Mouse (Mus musculus): Measurements from ENCODE around the gene Spaca4. TPM values are rescaled to one million over a fixed set of nuclear protein-coding genes. Genes with fewer than 3 reads are reported as not detected.

The Spaca4 gene
- polyA plus RNA-seq, 1 experiment from 2014 or later = not detected

DNA sequence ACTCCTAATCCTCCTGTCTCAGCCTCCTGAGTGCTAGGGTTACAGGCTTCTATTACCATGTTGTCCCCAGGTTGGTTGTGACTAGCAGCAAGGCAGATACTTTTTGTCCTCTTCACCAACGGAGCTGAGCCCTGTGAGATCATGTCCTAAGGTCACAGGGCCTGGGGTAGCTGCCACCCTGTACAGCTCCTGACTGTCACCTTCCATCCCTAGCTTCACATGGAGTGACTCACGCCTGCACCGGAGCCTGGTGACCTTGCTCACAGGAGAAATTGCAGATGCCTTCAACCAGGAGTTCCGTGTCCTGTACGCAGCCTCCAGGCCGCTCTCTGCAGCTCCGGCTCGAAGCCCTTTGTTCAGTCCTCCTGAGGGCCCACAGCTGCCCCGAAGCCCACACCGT lies 806 bp upstream of the Spaca4 start:
- H3K36me3 ChIP-seq = peaks cover 62% of the 10 kb centered on the region

DNA sequence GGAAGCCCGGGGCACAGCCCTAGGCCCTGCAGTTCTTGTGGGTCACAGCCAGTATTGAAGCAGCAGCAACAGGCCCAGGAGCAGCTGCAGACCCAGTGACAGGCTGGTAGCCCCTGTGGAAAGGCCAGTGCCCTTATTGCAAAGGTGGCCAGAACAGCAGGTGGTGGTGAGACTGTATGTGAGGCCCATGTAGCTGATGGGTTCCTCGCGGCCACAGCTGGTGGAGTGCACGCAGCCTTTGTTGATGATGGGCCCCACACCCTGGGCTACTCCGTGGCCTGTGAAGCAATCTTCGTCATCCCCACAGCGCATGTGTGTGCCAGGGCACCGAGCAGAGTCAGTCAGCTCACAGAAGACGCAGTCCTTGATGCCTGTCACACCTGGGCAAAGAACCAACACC lies 462 bp downstream of the Spaca4 start:
- no peak overlapping the region for H3K9ac ChIP-seq (replicated peaks)
- no peaks in the 10 kb centered on the region for H3K27me3 ChIP-seq
- no peak overlapping the region for H3K27ac ChIP-seq (replicated peaks)
- no peak overlapping the region for H3K4me2 ChIP-seq (replicated peaks)
- no peaks in the 10 kb centered on the region for H3K4me1 ChIP-seq
- no peak for ATAC-seq (ENCODE audit: low FRiP score, low read depth)
- peaks cover 74% of the 10 kb centered on the region for H3K36me3 ChIP-seq
- H3K4me3 ChIP-seq = no peak overlapping the region
- WGBS = 88% methylated on average over 9 of the region's 9 CpGs
- H3K9me3 ChIP-seq = no peaks in the 10 kb centered on the region

More for the DNA sequence above, 806 bp upstream of the Spaca4 start:
- H3K4me2 ChIP-seq (replicated peaks) = no peak overlapping the region
- H3K4me1 ChIP-seq = peaks cover 8% of the 10 kb centered on the region; the same call in 1 of the 2 replicates
- H3K4me3 ChIP-seq = no peak overlapping the region
- WGBS = 92% methylated on average over 10 of the region's 10 CpGs
- no peak for ATAC-seq (ENCODE audit: low FRiP score, low read depth)
- no peak overlapping the region for H3K27ac ChIP-seq (replicated peaks)
- H3K27me3 ChIP-seq = no peaks in the 10 kb centered on the region
- H3K9ac ChIP-seq (replicated peaks) = no peak overlapping the region
- no peaks in the 10 kb centered on the region for H3K9me3 ChIP-seq

DNA sequence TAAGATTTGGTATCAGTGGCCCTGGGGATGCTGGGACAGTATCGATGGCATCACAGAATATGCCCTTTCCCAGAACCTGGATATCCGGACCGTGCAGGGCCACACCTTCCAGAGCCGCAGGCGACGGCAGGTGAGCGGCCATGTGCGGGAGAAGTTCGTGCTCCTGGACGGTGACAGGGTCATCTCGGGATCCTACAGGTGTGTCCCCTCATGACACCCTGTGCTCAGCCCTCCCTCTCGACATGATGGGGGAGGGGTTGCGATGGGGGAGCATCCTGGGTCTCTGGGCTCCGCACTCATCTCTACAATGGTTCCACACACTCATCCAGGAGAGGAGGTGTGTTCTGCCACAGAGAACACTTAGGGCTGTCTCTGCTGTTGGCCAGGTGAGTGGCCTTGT lies 1.8 kb downstream of the Spaca4 start:
- ATAC-seq (ENCODE audit: low FRiP score, low read depth) = no peak
- Histone ChIP-seq H3K36me3 (peaks cover 82% of the 10 kb centered on the region), H3K4me1 (peaks cover 13% of the 10 kb centered on the region), H3K4me2 (replicated peaks) (no peak overlapping the region), H3K27me3 (no peaks in the 10 kb centered on the region), H3K9me3 (no peaks in the 10 kb centered on the region), H3K4me3 (no peak overlapping the region), H3K27ac (replicated peaks) (no peak overlapping the region), H3K9ac (replicated peaks) (no peak overlapping the region)
- WGBS = 93% methylated on average over 14 of the region's 14 CpGs

- no peaks in the 10 kb centered on the region for H3K27me3 ChIP-seq
- no peak overlapping the region for H3K27ac ChIP-seq (replicated peaks)
- no peak overlapping the region for H3K4me3 ChIP-seq
- no peak overlapping the region for H3K4me2 ChIP-seq (replicated peaks)
- WGBS = 100% methylated on average over 4 of the region's 4 CpGs
- peaks cover 16% of the 10 kb centered on the region for H3K4me1 ChIP-seq
- ATAC-seq (ENCODE audit: low FRiP score, low read depth) = no peak
- peaks cover 81% of the 10 kb centered on the region for H3K36me3 ChIP-seq
- no peak overlapping the region for H3K9ac ChIP-seq (replicated peaks)
- no peaks in the 10 kb centered on the region for H3K9me3 ChIP-seq
Measured at GRCm38 (mm10) chr7:45723301-45723700, 2.3 kb downstream of the Spaca4 start.

DNA sequence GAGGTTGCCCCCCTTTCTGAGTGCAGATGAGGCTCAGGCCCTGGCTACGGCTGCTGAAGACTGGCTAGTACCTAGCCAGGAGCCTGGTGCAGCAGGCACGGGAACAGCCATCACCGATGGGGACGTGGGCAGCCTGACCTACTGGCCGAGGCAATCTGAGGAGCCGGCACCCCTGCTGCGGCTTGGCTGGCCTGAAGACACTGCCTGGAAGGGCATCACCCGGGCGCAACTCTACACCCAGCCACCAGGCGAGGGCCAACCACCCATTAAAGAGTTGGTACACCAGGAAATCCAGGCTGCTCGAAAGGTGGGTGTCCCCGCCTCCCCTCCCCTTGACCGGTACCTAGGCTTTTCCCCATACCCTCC lies 3.3 kb downstream of the Spaca4 start:
- H3K4me1 ChIP-seq = peaks cover 16% of the 10 kb centered on the region
- H3K36me3 ChIP-seq = peaks cover 80% of the 10 kb centered on the region
- 0 out of 2 replicates have a peak overlapping the region, but pooled peaks have one; percentile 10 for H3K27ac ChIP-seq (replicated peaks)
- ATAC-seq (ENCODE audit: low FRiP score, low read depth) = no peak
- 87% methylated on average over 13 of the region's 13 CpGs for WGBS
- H3K4me3 ChIP-seq = no peak overlapping the region
- H3K27me3 ChIP-seq = no peaks in the 10 kb centered on the region
- H3K4me2 ChIP-seq (replicated peaks) = no peak overlapping the region
- H3K9me3 ChIP-seq = no peaks in the 10 kb centered on the region
- no peak overlapping the region for H3K9ac ChIP-seq (replicated peaks)

- Histone ChIP-seq H3K4me1 (peaks cover 21% of the 10 kb centered on the region), H3K9me3 (no peaks in the 10 kb centered on the region), H3K4me2 (replicated peaks) (no peak overlapping the region), H3K27ac (replicated peaks) (0 out of 2 replicates have a peak overlapping the region, but pooled peaks have one; percentile 15), H3K9ac (replicated peaks) (no peak overlapping the region), H3K27me3 (no peaks in the 10 kb centered on the region), H3K36me3 (peaks cover 75% of the 10 kb centered on the region), H3K4me3 (no peak overlapping the region)
- 69% methylated on average over 13 of the region's 13 CpGs for WGBS
- no peak for ATAC-seq (ENCODE audit: low FRiP score, low read depth)
Measured at GRCm38 (mm10) chr7:45721642-45722347, 3.8 kb downstream of the Spaca4 start.

- peaks cover 69% of the 10 kb centered on the region for H3K36me3 ChIP-seq
- no peak overlapping the region for H3K27ac ChIP-seq (replicated peaks)
- H3K9ac ChIP-seq (replicated peaks) = no peak overlapping the region
- WGBS = 84% methylated on average over 7 of the region's 7 CpGs
- no peaks in the 10 kb centered on the region for H3K9me3 ChIP-seq
- no peak for ATAC-seq (ENCODE audit: low FRiP score, low read depth)
- H3K27me3 ChIP-seq = no peaks in the 10 kb centered on the region
- H3K4me1 ChIP-seq = peaks cover 26% of the 10 kb centered on the region
- H3K4me2 ChIP-seq (replicated peaks) = no peak overlapping the region
- no peak overlapping the region for H3K4me3 ChIP-seq
Measured at GRCm38 (mm10) chr7:45721234-45721571, 4.4 kb downstream of the Spaca4 start.

DNA sequence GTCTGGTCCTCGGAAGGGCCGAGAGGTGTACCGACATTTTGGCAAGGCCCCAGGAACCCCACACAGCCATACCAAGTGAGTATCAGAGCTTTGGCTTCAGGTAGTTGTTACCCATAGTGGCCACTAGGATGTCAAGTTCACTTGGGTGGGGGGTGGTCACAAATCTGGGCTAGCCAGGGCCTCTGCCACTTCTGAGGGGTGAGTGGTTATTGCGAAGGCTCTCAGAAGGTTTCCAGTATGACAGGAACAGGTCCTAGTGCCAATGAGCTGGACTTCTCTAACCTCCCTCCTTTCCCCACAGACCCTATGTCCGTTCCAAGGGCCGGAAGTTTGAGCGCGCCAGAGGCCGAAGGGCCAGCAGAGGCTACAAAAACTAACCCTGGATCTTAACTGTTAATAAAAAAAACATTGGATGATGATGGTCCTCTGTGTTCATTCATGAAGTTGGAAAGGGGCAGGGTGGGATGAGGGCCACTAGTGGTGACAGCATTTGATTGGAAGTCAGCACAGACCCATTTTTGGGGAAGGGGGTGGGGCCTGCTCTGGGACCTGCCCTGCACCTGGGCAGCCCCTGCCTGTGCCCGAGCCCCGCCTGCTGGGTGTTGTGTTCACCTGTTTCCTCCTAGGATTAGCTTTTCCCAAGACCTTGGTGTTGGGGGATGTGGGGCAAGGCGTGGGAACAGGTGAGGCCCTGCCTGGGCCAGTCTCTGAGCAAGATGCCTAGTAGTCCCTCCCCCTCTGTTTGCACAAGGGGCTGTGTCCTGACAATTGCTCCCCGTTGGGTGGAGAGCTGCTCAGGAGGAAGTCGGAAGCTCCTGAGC lies 5.0 kb downstream of the Spaca4 start, which contains the start of gene Fam83e:
Gene Fam83e (plus strand): TSS at position 800 of the 821 bp plus-strand sequence.
- Histone ChIP-seq H3K9me3 (no peaks in the 10 kb centered on the region), H3K4me2 (replicated peaks) (no peak within 1 kb of the TSS), H3K27ac (replicated peaks) (0 out of 2 replicates have a peak within 1 kb of the TSS, but pooled peaks have one; percentile 15), H3K27me3 (no peaks in the 10 kb centered on the region), H3K9ac (replicated peaks) (no peak within 1 kb of the TSS), H3K36me3 (peaks cover 64% of the 10 kb centered on the region), H3K4me1 (peaks cover 32% of the 10 kb centered on the region), H3K4me3 (no peak within 1 kb of the TSS)
- ATAC-seq (ENCODE audit: low FRiP score, low read depth) = no peak
- 88% methylated on average over 14 of the region's 14 CpGs for WGBS

DNA sequence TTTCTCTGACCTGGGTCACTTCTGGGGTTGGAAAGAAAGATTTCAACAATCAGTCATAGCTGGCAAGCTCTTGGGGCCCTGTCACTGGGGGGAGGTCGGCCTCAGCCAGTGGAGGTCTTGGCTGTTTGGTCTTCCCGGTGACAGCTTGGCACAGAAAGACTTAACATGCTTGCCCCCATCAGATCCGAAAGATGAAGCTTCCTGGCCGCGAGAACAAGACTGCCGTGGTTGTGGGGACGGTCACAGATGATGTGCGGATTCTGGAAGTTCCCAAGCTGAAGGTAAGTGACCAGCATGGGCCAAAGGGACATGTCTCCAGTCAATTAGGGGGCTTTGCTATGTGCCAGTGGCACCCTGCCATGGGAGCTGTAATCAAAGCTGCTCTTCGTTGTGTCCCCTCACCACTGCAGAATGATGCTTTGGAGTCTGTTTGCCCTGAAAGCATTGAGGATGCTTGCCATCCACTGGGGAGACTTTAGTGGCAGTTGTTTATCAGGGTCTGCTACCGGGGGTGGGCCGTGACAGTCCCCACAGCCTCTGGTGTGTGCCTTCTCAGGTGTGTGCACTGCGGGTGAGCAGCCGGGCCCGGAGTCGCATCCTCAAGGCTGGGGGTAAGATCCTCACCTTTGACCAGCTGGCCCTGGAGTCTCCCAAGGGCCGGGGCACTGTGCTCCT lies 5.7 kb downstream of the Spaca4 start:
- no peak for ATAC-seq (ENCODE audit: low FRiP score, low read depth)
- peak overlapping the region; percentile 92; the same call in 1 of the 2 replicates for H3K4me2 ChIP-seq (replicated peaks)
- H3K9me3 ChIP-seq = no peaks in the 10 kb centered on the region
- H3K4me3 ChIP-seq = peak overlapping the region; percentile 91; the same call in 1 of the 2 replicates
- no peaks in the 10 kb centered on the region for H3K27me3 ChIP-seq
- no peak overlapping the region for H3K27ac ChIP-seq (replicated peaks)
- WGBS = 92% methylated on average over 16 of the region's 16 CpGs
- H3K9ac ChIP-seq (replicated peaks) = no peak overlapping the region
- H3K36me3 ChIP-seq = peaks cover 56% of the 10 kb centered on the region
- peaks cover 35% of the 10 kb centered on the region for H3K4me1 ChIP-seq

GRCm38 (mm10) chr7:45719180-45719579 lies 6.4 kb downstream of the Spaca4 start:
- Histone ChIP-seq H3K27me3 (no peaks in the 10 kb centered on the region), H3K9me3 (no peaks in the 10 kb centered on the region), H3K4me1 (peaks cover 42% of the 10 kb centered on the region), H3K36me3 (peaks cover 51% of the 10 kb centered on the region), H3K4me3 (peak overlapping the region; percentile 91), H3K4me2 (replicated peaks) (peak overlapping the region; percentile 92), H3K27ac (replicated peaks) (no peak overlapping the region), H3K9ac (replicated peaks) (peak overlapping the region; percentile 98)
- 85% methylated on average over 10 of the region's 10 CpGs for WGBS
- no peak for ATAC-seq (ENCODE audit: low FRiP score, low read depth)

- peaks cover 46% of the 10 kb centered on the region for H3K4me1 ChIP-seq
- H3K27ac ChIP-seq (replicated peaks) = peak overlapping the region; percentile 89
- peaks cover 46% of the 10 kb centered on the region for H3K36me3 ChIP-seq
- no peak for ATAC-seq (ENCODE audit: low FRiP score, low read depth)
- WGBS = under 1% methylated on average over 20 of the region's 20 CpGs
- no peaks in the 10 kb centered on the region for H3K27me3 ChIP-seq
- H3K9me3 ChIP-seq = no peaks in the 10 kb centered on the region
- H3K4me2 ChIP-seq (replicated peaks) = peak overlapping the region; percentile 92
- H3K4me3 ChIP-seq = peak overlapping the region; percentile 91
- H3K9ac ChIP-seq (replicated peaks) = peak overlapping the region; percentile 98
Measured at GRCm38 (mm10) chr7:45718331-45718730, 7.3 kb downstream of the Spaca4 start.

GRCm38 (mm10) chr7:45717918-45718297 lies 7.7 kb downstream of the Spaca4 start, which contains the start of gene Sphk2:
Gene Sphk2 (minus strand): TSS chr7:45718002.
- ATAC-seq (ENCODE audit: low FRiP score, low read depth) = peak; percentile 76
- WGBS = under 1% methylated on average over 41 of the region's 41 CpGs
- Histone ChIP-seq H3K36me3 (peaks cover 46% of the 10 kb centered on the region), H3K27ac (replicated peaks) (peak within 1 kb of the TSS; percentile 89), H3K4me3 (peak within 1 kb of the TSS; percentile 91), H3K9me3 (no peaks in the 10 kb centered on the region), H3K4me2 (replicated peaks) (peak within 1 kb of the TSS; percentile 92), H3K9ac (replicated peaks) (peak within 1 kb of the TSS; percentile 98), H3K27me3 (no peaks in the 10 kb centered on the region), H3K4me1 (peaks cover 46% of the 10 kb centered on the region)

Measured in midbrain, embryonic 12.5 days (tissue).